Mouse (Mus musculus) lung, embryonic 16.5 days (tissue): ENCODE measurements around the gene C1qtnf3. TPM values are rescaled to one million over a fixed set of nuclear protein-coding genes. Genes with fewer than 3 reads are reported as not detected.
"Not testable (repeated sequence)": the region's sequence is repeated elsewhere in the genome, so short reads cannot be mapped to it uniquely, and the experiment has no call there.

Experiments
- ATAC-seq: fragments of 200-750 bp; cut with Nextera tagmentation; 2 replicates; pipeline ENCODE4 v1.8.0; 2017; ENCODE audit warnings: low read depth, mild to moderate bottlenecking, moderate library complexity
- H3K27ac ChIP-seq: fragments of 300-500 bp; sonication (generic); 2 replicates; pipeline ENCODE4 v1.5.1; 2014; ENCODE audit warnings: mild to moderate bottlenecking, control low read depth, low read length
- H3K27me3 ChIP-seq: fragments of 300-500 bp; sonication (generic); 2 replicates; pipeline ENCODE4 v1.6.1; 2014; ENCODE audit warnings: low read depth, low read length, mixed read lengths; ENCODE audit not compliant: control insufficient read depth, insufficient read depth
- H3K36me3 ChIP-seq: fragments of 300-500 bp; sonication (generic); 2 replicates; pipeline ENCODE4 v1.6.1; 2014; ENCODE audit warnings: low read length; ENCODE audit not compliant: control insufficient read depth, insufficient read depth
- H3K4me1 ChIP-seq: fragments of 300-500 bp; sonication (generic); replicated peaks from 2 replicates; pipeline ENCODE4 v1.6.1; 2014; ENCODE audit warnings: low read length, mixed read lengths; ENCODE audit not compliant: control insufficient read depth, insufficient read depth
- H3K4me2 ChIP-seq: fragments of 300-500 bp; sonication (generic); 2 replicates; pipeline ENCODE4 v1.6.1; 2014; ENCODE audit warnings: low read depth, low read length, control low read depth
- H3K4me3 ChIP-seq: fragments of 300-500 bp; sonication (generic); 2 replicates; pipeline ENCODE4 v1.5.1; 2014; ENCODE audit warnings: mild to moderate bottlenecking, low read length, control low read depth
- H3K9ac ChIP-seq: fragments of 300-500 bp; sonication (generic); 2 replicates; pipeline ENCODE4 v1.6.1; 2014; ENCODE audit warnings: low read length, control low read depth
- H3K9me3 ChIP-seq: fragments of 300-500 bp; sonication (generic); 2 replicates; pipeline ENCODE4 v1.6.1; 2016; ENCODE audit warnings: low read length; ENCODE audit not compliant: control insufficient read depth
- WGBS: fragments of 180-500 bp; shearing (Covaris S2); extraction: QIAGEN DNeasy Blood & Tissue Kit; methylation state at CpG from one replicate; pipeline ENCODE4 v1.1.7; 2014; 5-methylcytosine and 5-hydroxymethylcytosine counted together
- polyA plus RNA-seq: library from polyadenylated mRNA; unstranded; fragments of >200 nt; fragmentation: Nextera tagmentation; extraction: Ambion mirVana; gene quantifications from 2 replicates; pipeline ENCODE4 v1.2.1, GENCODE M21; 2015

The C1qtnf3 gene
- polyA plus RNA-seq, 1 experiment from 2014 or later = 6.7 TPM

DNA sequence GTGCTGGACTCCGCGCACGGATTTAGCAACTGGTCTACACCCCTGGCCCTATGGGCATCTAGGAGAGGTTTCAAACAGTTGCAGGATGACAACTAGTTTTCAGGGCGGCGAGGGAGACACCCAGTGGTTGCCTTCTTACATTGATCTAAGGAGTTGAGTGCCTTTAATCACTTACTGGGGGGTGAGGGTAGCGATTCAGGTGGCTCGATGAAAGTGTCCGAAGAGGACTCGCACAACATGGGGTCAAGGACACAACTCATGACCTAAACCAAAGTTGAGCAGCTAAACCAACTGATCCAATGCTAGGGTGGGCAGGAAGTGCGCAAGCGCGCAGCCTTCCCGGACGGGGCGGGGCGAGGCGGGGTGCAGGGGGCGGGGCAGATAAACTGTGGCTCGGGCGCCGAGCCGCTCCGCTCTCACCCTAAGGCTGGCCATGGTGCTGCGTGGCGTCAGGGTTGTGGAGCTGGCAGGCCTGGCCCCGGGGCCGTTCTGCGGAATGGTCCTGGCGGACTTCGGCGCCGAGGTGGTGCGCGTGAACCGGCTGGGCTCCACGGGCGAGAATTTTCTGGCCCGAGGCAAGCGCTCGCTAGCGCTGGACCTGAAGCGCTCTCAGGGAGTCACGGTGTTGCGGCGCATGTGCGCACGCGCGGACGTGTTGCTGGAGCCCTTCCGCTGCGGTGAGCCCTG lies 29.4 kb downstream of the C1qtnf3 start, which contains the start of gene Amacr:
Gene Amacr (plus strand): TSS at position 380 of the 687 bp plus-strand sequence.
- H3K27me3 ChIP-seq = no peaks in the 10 kb centered on the region
- H3K4me1 ChIP-seq = peaks cover 9% of the 10 kb centered on the region; the same call in 1 of the 2 replicates
- WGBS = under 1% methylated on average over 52 of the region's 52 CpGs
- H3K36me3 ChIP-seq = no peaks in the 10 kb centered on the region
- H3K4me2 ChIP-seq = peak within 1 kb of the TSS; percentile 84
- ATAC-seq = peak; percentile 100
- peak within 1 kb of the TSS; percentile 72 for H3K4me3 ChIP-seq
- H3K27ac ChIP-seq = peak within 1 kb of the TSS; percentile 91
- H3K9me3 ChIP-seq = no peaks in the 10 kb centered on the region
- peak within 1 kb of the TSS; percentile 80 for H3K9ac ChIP-seq

DNA sequence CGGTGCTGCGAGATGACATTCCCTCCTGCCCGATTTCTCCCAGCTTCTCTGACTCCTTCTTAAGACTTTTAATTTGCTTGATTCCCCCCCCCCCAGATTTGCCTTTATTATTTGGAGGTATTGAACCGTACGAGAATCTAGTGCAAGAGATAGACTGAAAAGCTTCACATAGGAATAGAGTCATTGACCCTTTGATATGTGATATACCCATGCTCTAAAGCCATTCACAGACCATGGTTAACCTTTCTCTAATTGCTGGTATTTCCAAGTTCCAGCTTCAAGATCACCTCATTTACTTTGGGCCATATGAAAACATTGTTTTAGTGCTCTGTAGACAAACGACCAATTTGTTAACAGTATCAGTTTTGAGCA lies 29.9 kb downstream of the C1qtnf3 start:
- H3K27ac ChIP-seq = peak overlapping the region; percentile 91; the same call in 1 of the 2 replicates
- H3K36me3 ChIP-seq = no peaks in the 10 kb centered on the region
- ATAC-seq = 0 out of 2 replicates have a peak, but pooled peaks have one; percentile 3
- no peaks in the 10 kb centered on the region for H3K9me3 ChIP-seq
- H3K9ac ChIP-seq = peak overlapping the region; percentile 80
- WGBS = 3% methylated on average over 6 of the region's 6 CpGs
- H3K27me3 ChIP-seq = no peaks in the 10 kb centered on the region
- H3K4me1 ChIP-seq = peaks cover 9% of the 10 kb centered on the region; the same call in 1 of the 2 replicates
- H3K4me3 ChIP-seq = peak overlapping the region; percentile 72
- H3K4me2 ChIP-seq = peak overlapping the region; percentile 84

DNA sequence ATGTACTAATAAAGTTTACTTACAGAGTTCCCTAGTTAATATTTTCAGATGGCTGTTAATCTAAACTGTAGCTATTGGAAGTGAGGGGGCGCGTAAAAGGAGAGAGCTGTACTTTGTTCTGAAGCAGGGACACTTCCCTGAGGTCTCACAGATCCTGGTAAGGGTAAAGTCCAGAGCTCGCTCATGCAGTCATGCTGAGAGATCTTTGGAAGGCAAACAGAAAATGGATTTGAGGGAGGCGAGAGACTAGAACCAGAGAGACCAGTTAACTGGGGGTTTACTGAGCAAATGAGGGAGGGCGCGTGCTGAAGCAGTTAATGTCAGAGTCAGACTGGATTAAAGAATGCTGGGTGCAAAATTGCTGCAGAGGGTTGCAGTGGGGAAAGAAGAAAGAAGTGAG lies 33.6 kb downstream of the C1qtnf3 start:
- WGBS = 75% methylated on average over 6 of the region's 6 CpGs

DNA sequence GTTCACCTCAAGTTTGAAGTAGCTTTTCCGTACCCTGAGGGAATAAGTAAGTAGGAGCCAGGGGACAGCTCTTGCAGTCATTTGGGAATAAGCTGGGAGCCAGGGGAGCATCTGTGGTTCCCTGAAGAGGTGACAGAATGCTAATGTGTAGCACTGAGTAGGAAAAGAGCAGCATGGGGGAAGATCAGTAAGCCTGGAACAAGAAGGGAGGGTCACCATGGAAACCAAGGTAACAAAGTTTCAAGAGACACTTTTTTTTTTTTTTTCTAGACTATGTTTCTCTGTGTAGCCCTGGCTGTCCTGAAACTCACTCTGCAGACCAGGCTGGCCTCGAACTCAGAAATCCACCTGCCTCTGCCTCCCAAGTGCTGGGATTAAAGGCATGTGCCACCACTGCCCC lies 34.3 kb downstream of the C1qtnf3 start:
- not testable (repeated sequence) for ATAC-seq, H3K9me3 ChIP-seq, H3K27me3 ChIP-seq, H3K4me1 ChIP-seq, H3K27ac ChIP-seq, H3K4me3 ChIP-seq, H3K4me2 ChIP-seq, H3K36me3 ChIP-seq, H3K9ac ChIP-seq
- 82% methylated on average over 2 of the region's 2 CpGs for WGBS

More for the DNA sequence above, 33.6 kb downstream of the C1qtnf3 start:
- no peak overlapping the region for H3K27ac ChIP-seq
- H3K4me2 ChIP-seq = no peak overlapping the region
- no peaks in the 10 kb centered on the region for H3K27me3 ChIP-seq
- H3K9me3 ChIP-seq = no peaks in the 10 kb centered on the region
- no peaks in the 10 kb centered on the region for H3K36me3 ChIP-seq
- peaks cover 8% of the 10 kb centered on the region; the same call in 1 of the 2 replicates for H3K4me1 ChIP-seq
- H3K9ac ChIP-seq = no peak overlapping the region
- H3K4me3 ChIP-seq = no peak overlapping the region
- no peak for ATAC-seq

DNA sequence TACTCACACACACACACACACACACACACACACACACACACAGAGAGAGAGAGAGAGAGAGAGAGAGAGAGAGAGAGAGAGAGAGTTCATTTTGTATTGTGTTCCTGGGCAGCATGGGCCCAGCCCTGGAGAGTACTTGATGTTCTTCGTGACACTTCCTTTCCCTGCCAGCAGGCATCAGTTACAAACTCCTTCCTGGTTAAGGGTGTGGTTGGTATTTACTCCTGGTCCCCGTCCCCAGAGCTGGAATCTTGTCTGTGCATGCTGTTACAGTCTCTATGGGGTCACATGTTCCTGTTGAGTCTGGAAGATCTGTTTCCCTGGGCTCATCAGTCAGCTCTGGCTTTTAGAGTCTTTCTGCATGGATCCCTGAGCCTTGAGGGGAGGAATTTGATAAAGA lies 38.3 kb downstream of the C1qtnf3 start:
- Histone ChIP-seq H3K27ac (no peak overlapping the region), H3K9ac (no peak overlapping the region), H3K4me3 (no peak overlapping the region), H3K36me3 (0 out of 2 replicates have a peak, but pooled peaks cover 2% of the 10 kb centered on the region), H3K4me2 (no peak overlapping the region), H3K27me3 (no peaks in the 10 kb centered on the region), H3K9me3 (no peaks in the 10 kb centered on the region), H3K4me1 (no peaks in the 10 kb centered on the region)
- ATAC-seq = no peak
- WGBS = 47% methylated on average over 2 of the region's 2 CpGs

- no peaks in the 10 kb centered on the region for H3K27me3 ChIP-seq
- H3K36me3 ChIP-seq = 0 out of 2 replicates have a peak, but pooled peaks cover 2% of the 10 kb centered on the region
- H3K4me2 ChIP-seq = no peak overlapping the region
- H3K9ac ChIP-seq = no peak overlapping the region
- H3K4me3 ChIP-seq = no peak overlapping the region
- no peaks in the 10 kb centered on the region for H3K4me1 ChIP-seq
- WGBS = 75% methylated on average over 1 of the region's 1 CpGs
- no peaks in the 10 kb centered on the region for H3K9me3 ChIP-seq
- ATAC-seq = no peak
- H3K27ac ChIP-seq = no peak overlapping the region
Measured at GRCm38 (mm10) chr15:10991566-10991965, 39.4 kb downstream of the C1qtnf3 start.

- 0 out of 2 replicates have a peak overlapping the region, but pooled peaks have one; percentile 21 for H3K4me2 ChIP-seq
- no peak for ATAC-seq
- H3K27ac ChIP-seq = no peak overlapping the region
- H3K9me3 ChIP-seq = no peaks in the 10 kb centered on the region
- H3K4me3 ChIP-seq = no peak overlapping the region
- 34% methylated on average over 5 of the region's 5 CpGs for WGBS
- no peaks in the 10 kb centered on the region for H3K4me1 ChIP-seq
- no peaks in the 10 kb centered on the region for H3K27me3 ChIP-seq
- H3K9ac ChIP-seq = no peak overlapping the region; the same call in 1 of the 2 replicates
- 0 out of 2 replicates have a peak, but pooled peaks cover 2% of the 10 kb centered on the region for H3K36me3 ChIP-seq
Measured at GRCm38 (mm10) chr15:10999832-11000231, 47.7 kb downstream of the C1qtnf3 start.

GRCm38 (mm10) chr15:11000421-11000820 lies 48.3 kb downstream of the C1qtnf3 start, which contains the start of gene Slc45a2:
Slc45a2 (plus strand) TSS chr15:11000721.
- H3K36me3 ChIP-seq = no peaks in the 10 kb centered on the region
- 0 out of 2 replicates have a peak within 1 kb of the TSS, but pooled peaks have one; percentile 21 for H3K4me2 ChIP-seq
- H3K9ac ChIP-seq = no peak within 1 kb of the TSS; the same call in 1 of the 2 replicates
- H3K4me3 ChIP-seq = no peak within 1 kb of the TSS
- H3K27me3 ChIP-seq = no peaks in the 10 kb centered on the region
- 52% methylated on average over 7 of the region's 7 CpGs for WGBS
- no peaks in the 10 kb centered on the region for H3K4me1 ChIP-seq
- no peak within 1 kb of the TSS for H3K27ac ChIP-seq
- ATAC-seq = no peak
- no peaks in the 10 kb centered on the region for H3K9me3 ChIP-seq

DNA sequence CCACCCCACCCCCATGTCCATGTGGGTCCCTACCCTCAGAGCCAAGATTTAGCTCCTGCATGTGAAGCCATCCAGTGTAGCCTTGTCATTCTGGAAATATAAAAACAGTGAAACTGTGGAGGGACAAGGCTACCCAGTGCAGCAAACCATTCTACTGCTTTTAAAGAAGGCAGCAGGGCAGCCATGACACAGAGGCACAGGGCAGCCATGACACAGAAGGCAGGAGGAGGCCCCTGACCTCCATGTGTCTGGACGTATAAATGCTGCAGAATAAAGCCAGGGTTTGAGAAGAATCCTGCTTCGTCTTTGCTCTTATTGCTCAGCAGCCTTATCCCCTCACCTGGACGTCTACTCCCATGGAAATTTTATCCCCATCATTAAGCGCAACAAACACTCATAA lies 51.7 kb downstream of the C1qtnf3 start:
- Histone ChIP-seq H3K4me3 (no peak overlapping the region), H3K4me2 (no peak overlapping the region), H3K9ac (no peak overlapping the region), H3K9me3 (no peaks in the 10 kb centered on the region), H3K36me3 (no peaks in the 10 kb centered on the region), H3K27ac (no peak overlapping the region), H3K4me1 (no peaks in the 10 kb centered on the region), H3K27me3 (no peaks in the 10 kb centered on the region)
- ATAC-seq = no peak
- 70% methylated on average over 4 of the region's 4 CpGs for WGBS
